Mouse (Mus musculus) cerebellum, adult 2 months (tissue): Measurements from ENCODE around the gene Arl4d.
"Not testable (repeated sequence)": the region's sequence is repeated elsewhere in the genome, so short reads cannot be mapped to it uniquely, and the experiment has no call there.

Experiments
- CTCF ChIP-seq: fragments of 200-500 bp; IDR thresholded peaks from 2 replicates; pipeline ENCODE4 v1.5.1; 2011; ENCODE audit warnings: low read depth, mild to moderate bottlenecking, control low read depth, low read length, moderate library complexity, borderline replicate concordance; ENCODE audit not compliant: insufficient read depth
- POLR2A ChIP-seq: fragments of 200-500 bp; IDR thresholded peaks from 2 replicates; pipeline ENCODE4 v1.6.1; 2011; ENCODE audit warnings: low read length, control low read depth, borderline replicate concordance; ENCODE audit not compliant: insufficient read depth

DNA sequence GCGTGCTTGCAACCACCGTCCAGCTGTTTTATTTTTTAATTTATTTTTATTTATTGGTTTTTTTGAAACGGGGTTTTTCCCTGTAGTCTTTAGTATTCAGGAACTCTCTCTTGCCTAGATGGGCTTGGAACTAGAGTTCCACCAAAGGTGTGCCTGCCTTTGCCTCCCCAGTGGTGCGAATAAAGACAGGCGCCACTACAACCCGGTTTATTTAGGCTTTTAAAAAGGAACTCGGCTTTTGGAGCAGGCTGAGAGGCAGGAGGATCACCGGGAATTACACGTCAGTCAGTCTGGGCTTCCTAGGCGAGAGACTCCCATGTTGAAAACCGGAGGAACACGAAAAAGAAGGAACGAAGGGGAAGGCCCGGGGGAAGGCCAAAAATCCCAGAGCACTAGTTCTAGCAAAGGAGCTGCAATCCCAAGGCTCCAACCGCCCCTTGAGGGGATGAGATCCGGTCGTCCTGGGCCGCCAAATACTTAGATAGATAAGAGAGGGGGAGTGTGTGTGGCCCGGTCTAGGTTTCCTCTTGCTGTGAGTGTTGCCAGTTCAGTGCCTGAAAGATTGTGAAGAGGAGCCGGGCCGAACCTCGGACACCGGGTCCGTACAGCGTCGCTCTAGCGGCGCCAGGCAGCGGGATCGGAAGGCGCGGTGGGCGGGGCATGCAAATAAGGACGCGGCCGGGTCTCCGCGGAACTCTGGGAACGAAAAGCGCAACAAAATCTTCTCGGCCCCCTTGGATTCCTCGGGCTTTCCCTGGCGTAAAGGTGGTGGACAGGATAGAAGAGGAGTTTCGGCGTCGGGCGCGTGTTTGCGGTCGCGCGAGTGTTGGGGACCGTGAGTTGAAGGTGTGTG lies 24.3 kb upstream of the Arl4d start:
- TF ChIP-seq POLR2A, result peak; percentile 59
- TF ChIP-seq CTCF, result not testable (repeated sequence)
